Mouse (Mus musculus): ENCODE data around the gene Tatdn2. TPM values are rescaled to one million over a fixed set of nuclear protein-coding genes. Genes with fewer than 3 reads are reported as not detected.

Gene Tatdn2
- total and polyA plus RNA-seq, 3 experiments: 20.9 to 72.0 (median 33.1) TPM

DNA sequence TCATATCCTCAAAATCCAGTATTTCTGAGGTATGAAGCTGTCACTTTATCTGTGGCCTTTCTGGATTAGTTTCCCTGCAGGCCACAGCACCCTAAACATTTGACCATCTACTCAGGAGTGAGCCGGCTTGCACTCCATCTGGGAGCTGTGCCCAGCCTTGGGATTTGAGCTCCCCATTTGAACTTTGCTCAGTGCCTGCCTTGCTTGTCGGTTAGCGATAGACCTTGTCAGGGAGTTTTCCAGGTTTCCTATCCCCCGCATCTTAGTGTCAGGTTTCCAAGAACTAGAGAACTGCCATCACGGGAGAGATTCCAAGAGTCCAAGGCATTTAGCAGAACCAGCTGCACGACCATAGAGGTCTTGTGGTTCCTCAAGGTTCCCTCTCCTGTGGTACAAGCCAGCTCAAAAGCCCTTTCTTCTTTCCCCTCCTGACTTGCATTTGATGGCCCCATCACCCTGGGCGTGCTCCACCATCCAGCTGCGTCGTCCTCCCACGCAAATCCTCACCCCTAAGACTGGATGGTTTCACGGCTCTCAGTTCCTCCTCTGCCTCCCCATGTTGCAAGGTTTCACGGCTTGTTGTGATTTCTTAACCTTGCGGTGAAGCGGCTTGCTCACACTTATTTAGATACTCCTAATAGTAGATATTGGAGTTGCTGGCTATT is 19.6 kb upstream of the Tatdn2 start:
- peaks cover 38% of the 10 kb centered on the region for H3K36me3 ChIP-seq (replicated peaks)
- H3K4me1 ChIP-seq (ENCODE audit: insufficient read depth, low read depth, low read length): peaks cover 30% of the 10 kb centered on the region

GRCm38 (mm10) chr6:113678246-113679012 is 18.4 kb upstream of the Tatdn2 start:
- Histone ChIP-seq H3K4me1 (ENCODE audit: insufficient read depth, low read depth, low read length) (peaks cover 33% of the 10 kb centered on the region), H3K4me3 (ENCODE audit: low read depth, low read length) (no peak overlapping the region), H3K9me3 (replicated peaks) (no peaks in the 10 kb centered on the region), H3K27me3 (ENCODE audit: insufficient read depth, low read length) (no peaks in the 10 kb centered on the region), H3K36me3 (replicated peaks) (peaks cover 32% of the 10 kb centered on the region)
- TF ChIP-seq CTCF (IDR thresholded peaks at IDR 0.05; ENCODE audit: low read depth, low read length) (no peak), TAL1 (conservative IDR thresholded peaks at IDR 0.05; ENCODE audit: low read depth, low read length) (no peak), POLR2AphosphoS5 (IDR thresholded peaks at IDR 0.05; ENCODE audit: insufficient replicate concordance, low read depth, low read length) (no peak), GATA2 (IDR thresholded peaks at IDR 0.05; ENCODE audit: borderline replicate concordance, low read depth, low read length) (no peak)
- DNase-seq (ENCODE audit: low spot score) (no peak), ATAC-seq (ENCODE audit: extremely low read depth, insufficient number of reproducible peaks, low FRiP score, poor library complexity, severe bottlenecking) (no peak)

More for the DNA sequence above, 19.6 kb upstream of the Tatdn2 start:
- no peaks in the 10 kb centered on the region for H3K9me3 ChIP-seq (replicated peaks)
- TF ChIP-seq TAL1 (conservative IDR thresholded peaks at IDR 0.05; ENCODE audit: low read depth, low read length): no peak
- no peak for TF ChIP-seq CTCF (IDR thresholded peaks at IDR 0.05; ENCODE audit: low read depth, low read length)
- TF ChIP-seq GATA2 (IDR thresholded peaks at IDR 0.05; ENCODE audit: borderline replicate concordance, low read depth, low read length): no peak
- no peak for TF ChIP-seq POLR2AphosphoS5 (IDR thresholded peaks at IDR 0.05; ENCODE audit: insufficient replicate concordance, low read depth, low read length)
- DNase-seq (ENCODE audit: low spot score): no peak
- no peaks in the 10 kb centered on the region for H3K27me3 ChIP-seq (ENCODE audit: insufficient read depth, low read length)
- ATAC-seq (ENCODE audit: extremely low read depth, insufficient number of reproducible peaks, low FRiP score, poor library complexity, severe bottlenecking): no peak
- no peak overlapping the region for H3K4me3 ChIP-seq (ENCODE audit: low read depth, low read length)

DNA sequence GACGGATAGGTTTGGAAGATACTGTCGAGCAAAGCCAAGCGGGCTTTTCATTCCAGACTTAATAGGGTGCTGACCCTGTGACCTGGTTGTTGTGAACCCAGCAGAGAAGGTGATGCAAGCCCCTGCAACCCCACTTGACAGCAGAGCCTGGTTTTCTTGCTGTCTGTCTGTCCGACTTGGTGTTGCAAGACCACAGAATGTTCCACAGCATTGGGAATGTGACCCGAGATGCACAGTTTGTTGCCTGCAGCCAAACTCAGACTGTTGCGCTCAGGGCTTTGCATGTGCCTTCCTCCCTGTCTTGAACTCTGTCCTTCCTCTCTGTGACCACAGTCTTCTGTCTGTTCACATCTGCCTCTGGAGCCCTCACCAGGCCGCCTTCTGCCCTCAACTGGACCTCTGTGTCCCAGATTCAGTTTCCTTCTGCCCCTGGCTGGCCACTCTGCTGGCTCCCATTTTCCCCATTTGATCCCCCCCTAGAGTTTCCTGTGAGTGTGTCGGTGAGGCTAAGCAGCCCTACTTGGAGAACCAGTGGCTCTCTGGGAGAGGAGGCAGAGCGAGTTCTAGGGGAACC is 16.8 kb upstream of the Tatdn2 start:
- ATAC-seq (ENCODE audit: extremely low read depth, insufficient number of reproducible peaks, low FRiP score, poor library complexity, severe bottlenecking): no peak
- Histone ChIP-seq H3K9me3 (replicated peaks) (no peaks in the 10 kb centered on the region), H3K27me3 (ENCODE audit: insufficient read depth, low read length) (no peaks in the 10 kb centered on the region), H3K36me3 (replicated peaks) (peaks cover 30% of the 10 kb centered on the region), H3K4me1 (ENCODE audit: insufficient read depth, low read depth, low read length) (peaks cover 34% of the 10 kb centered on the region), H3K4me3 (ENCODE audit: low read depth, low read length) (no peak overlapping the region)
- no peak for DNase-seq (ENCODE audit: low spot score)
- no peak for TF ChIP-seq TAL1 (conservative IDR thresholded peaks at IDR 0.05; ENCODE audit: low read depth, low read length)
- no peak for TF ChIP-seq GATA1 (IDR thresholded peaks at IDR 0.05; ENCODE audit: borderline replicate concordance, low read length)
- no peak for TF ChIP-seq CTCF (IDR thresholded peaks at IDR 0.05; ENCODE audit: low read depth, low read length)
- no peak for TF ChIP-seq GATA2 (IDR thresholded peaks at IDR 0.05; ENCODE audit: borderline replicate concordance, low read depth, low read length)
- TF ChIP-seq POLR2AphosphoS5 (IDR thresholded peaks at IDR 0.05; ENCODE audit: insufficient replicate concordance, low read depth, low read length): no peak

DNA sequence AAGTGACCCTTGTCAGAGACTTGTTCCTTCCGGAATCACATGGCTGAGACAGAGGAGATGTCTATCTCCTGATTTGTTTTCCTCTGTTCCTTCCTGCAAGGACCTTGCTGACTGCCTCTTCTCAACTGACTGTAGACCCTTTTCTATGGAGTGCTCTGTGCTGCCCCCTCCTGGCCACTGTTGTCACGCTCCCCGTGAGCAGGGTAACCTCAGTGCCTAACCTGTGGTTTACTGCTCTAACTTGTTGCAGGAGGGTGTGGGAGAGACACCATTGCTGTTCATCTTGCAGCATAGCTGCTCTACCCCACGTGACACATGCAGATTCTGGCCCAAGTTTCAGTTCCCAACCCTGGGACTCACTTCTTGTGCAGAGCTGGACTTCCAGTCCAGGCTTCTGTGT is 15.6 kb upstream of the Tatdn2 start:
- DNase-seq (ENCODE audit: low spot score) (peak; percentile 57), ATAC-seq (ENCODE audit: extremely low read depth, insufficient number of reproducible peaks, low FRiP score, poor library complexity, severe bottlenecking) (peak; percentile 71)
- H3K36me3 ChIP-seq (replicated peaks): peaks cover 34% of the 10 kb centered on the region
- H3K9me3 ChIP-seq (replicated peaks): no peaks in the 10 kb centered on the region
- no peaks in the 10 kb centered on the region for H3K27me3 ChIP-seq (ENCODE audit: insufficient read depth, low read length)
- peak; percentile 91 for TF ChIP-seq CTCF (IDR thresholded peaks at IDR 0.05; ENCODE audit: low read depth, low read length)
- no peak for TF ChIP-seq POLR2AphosphoS5 (IDR thresholded peaks at IDR 0.05; ENCODE audit: insufficient replicate concordance, low read depth, low read length)
- no peak overlapping the region for H3K4me3 ChIP-seq (ENCODE audit: low read depth, low read length)
- peaks cover 34% of the 10 kb centered on the region for H3K4me1 ChIP-seq (ENCODE audit: insufficient read depth, low read depth, low read length)

DNA sequence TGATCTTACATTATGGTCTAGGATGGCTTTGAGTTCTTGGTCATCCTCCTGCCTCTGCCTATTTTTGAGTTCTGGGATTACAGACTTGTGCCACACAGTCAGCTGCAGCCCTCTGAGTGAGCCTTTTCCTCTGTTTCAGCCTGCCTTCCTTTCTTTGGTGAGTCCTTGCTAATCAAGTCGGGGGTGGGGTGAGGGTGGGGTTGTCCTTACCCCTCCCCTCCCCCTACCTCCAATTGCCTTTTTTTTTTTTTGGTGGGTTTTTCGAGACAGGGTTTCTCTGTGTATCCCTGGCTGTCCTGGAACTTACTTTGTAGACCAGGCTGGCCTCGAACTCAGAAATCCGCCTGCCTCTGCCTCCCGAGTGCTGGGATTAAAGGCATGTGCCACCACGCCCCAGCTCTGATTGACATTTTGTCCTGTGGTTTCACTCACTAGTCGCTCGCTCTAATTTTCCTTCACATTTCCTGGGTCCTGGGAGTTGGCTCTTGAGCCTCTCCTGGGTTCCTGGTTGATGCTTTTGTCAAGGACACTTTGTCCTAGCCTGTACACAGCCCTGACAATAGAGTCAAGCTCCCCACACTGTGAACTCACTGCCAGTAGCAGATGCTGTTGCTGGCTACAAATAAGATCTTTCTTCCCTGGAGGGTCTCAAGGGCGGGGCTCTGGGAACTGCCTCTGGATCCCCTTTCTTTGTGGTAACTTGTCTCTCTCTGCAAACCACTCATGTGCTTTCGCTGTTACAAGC is 13.6 kb upstream of the Tatdn2 start:
- no peak for DNase-seq (ENCODE audit: low spot score)
- Histone ChIP-seq H3K36me3 (replicated peaks) (peaks cover 41% of the 10 kb centered on the region), H3K27me3 (ENCODE audit: insufficient read depth, low read length) (no peaks in the 10 kb centered on the region), H3K4me1 (ENCODE audit: insufficient read depth, low read depth, low read length) (peaks cover 36% of the 10 kb centered on the region), H3K4me3 (ENCODE audit: low read depth, low read length) (no peak overlapping the region), H3K9me3 (replicated peaks) (no peaks in the 10 kb centered on the region)
- TF ChIP-seq GATA1 (IDR thresholded peaks at IDR 0.05; ENCODE audit: borderline replicate concordance, low read length): no peak
- no peak for TF ChIP-seq POLR2AphosphoS5 (IDR thresholded peaks at IDR 0.05; ENCODE audit: insufficient replicate concordance, low read depth, low read length)
- ATAC-seq (ENCODE audit: extremely low read depth, insufficient number of reproducible peaks, low FRiP score, poor library complexity, severe bottlenecking): no peak

GRCm38 (mm10) chr6:113686551-113687125 is 10.2 kb upstream of the Tatdn2 start:
- H3K36me3 ChIP-seq (replicated peaks): peaks cover 25% of the 10 kb centered on the region
- TF ChIP-seq GATA2 (IDR thresholded peaks at IDR 0.05; ENCODE audit: borderline replicate concordance, low read depth, low read length) (no peak), GATA1 (IDR thresholded peaks at IDR 0.05; ENCODE audit: borderline replicate concordance, low read length) (no peak), CTCF (IDR thresholded peaks at IDR 0.05; ENCODE audit: low read depth, low read length) (no peak), POLR2AphosphoS5 (IDR thresholded peaks at IDR 0.05; ENCODE audit: insufficient replicate concordance, low read depth, low read length) (no peak), TAL1 (conservative IDR thresholded peaks at IDR 0.05; ENCODE audit: low read depth, low read length) (no peak)
- DNase-seq (ENCODE audit: low spot score) (no peak), ATAC-seq (ENCODE audit: extremely low read depth, insufficient number of reproducible peaks, low FRiP score, poor library complexity, severe bottlenecking) (no peak)
- H3K4me1 ChIP-seq (ENCODE audit: insufficient read depth, low read depth, low read length): peaks cover 47% of the 10 kb centered on the region
- H3K4me3 ChIP-seq (ENCODE audit: low read depth, low read length): no peak overlapping the region
- H3K9me3 ChIP-seq (replicated peaks): no peaks in the 10 kb centered on the region
- H3K27me3 ChIP-seq (ENCODE audit: insufficient read depth, low read length): no peaks in the 10 kb centered on the region

Measured in G1E (cell line).